Mouse (Mus musculus) large intestine, adult 2 months (tissue): ENCODE data around the gene Fbxo2. TPM values are rescaled to one million over a fixed set of nuclear protein-coding genes. Genes with fewer than 3 reads are reported as not detected.
"Not testable (repeated sequence)": the region's sequence is repeated elsewhere in the genome, so short reads cannot be mapped to it uniquely, and the experiment has no call there.

Experiments
- DNase-seq: peaks from one replicate; pipeline ENCODE4 v3.0.0-alpha.2; 2012; ENCODE audit warnings: low read depth, low spot score
- WGBS: fragments of 180-500 bp; shearing (Covaris S2); methylation state at CpG from one replicate; pipeline ENCODE4 v1.1.7; 2018; 5-methylcytosine and 5-hydroxymethylcytosine counted together
- polyA plus RNA-seq: library from polyadenylated mRNA; depleted of rRNA; stranded (reverse); fragments of >200 nt; gene quantifications from 2 replicates; pipeline ENCODE4 v1.2.3, GENCODE M21; 2012

Gene Fbxo2
- polyA plus RNA-seq, 1 experiment, result 0.88 TPM

GRCm38 (mm10) chr4:148169586-148169985, 9.2 kb downstream of the Fbxo2 start:
- no peak for DNase-seq
- WGBS, result 30% methylated on average over 15 of the region's 15 CpGs

DNA sequence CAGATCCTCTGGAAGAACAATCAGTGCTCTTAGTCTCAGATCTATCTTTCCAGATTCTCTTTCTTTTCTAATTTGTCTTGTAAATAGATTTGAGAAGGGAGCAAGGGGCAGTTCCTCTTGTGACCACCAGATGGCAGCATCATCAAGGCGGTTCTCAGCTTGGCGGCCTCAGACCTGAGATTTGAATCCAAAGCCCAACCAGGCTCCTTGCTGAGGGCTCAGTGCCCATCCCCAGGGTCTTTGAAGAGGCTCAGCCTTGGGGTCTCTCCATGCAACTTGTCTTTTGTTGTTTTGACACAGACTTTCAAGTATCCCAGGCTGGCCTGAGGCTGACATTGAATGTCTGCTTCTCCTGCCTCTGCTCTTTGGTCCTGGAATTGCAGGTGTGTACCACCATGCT, 10.4 kb downstream of the Fbxo2 start:
- 2% methylated on average over 2 of the region's 2 CpGs for WGBS
- no peak for DNase-seq

GRCm38 (mm10) chr4:148171261-148171660, 10.8 kb downstream of the Fbxo2 start:
- WGBS, result 45% methylated on average over 3 of the region's 3 CpGs
- no peak for DNase-seq

DNA sequence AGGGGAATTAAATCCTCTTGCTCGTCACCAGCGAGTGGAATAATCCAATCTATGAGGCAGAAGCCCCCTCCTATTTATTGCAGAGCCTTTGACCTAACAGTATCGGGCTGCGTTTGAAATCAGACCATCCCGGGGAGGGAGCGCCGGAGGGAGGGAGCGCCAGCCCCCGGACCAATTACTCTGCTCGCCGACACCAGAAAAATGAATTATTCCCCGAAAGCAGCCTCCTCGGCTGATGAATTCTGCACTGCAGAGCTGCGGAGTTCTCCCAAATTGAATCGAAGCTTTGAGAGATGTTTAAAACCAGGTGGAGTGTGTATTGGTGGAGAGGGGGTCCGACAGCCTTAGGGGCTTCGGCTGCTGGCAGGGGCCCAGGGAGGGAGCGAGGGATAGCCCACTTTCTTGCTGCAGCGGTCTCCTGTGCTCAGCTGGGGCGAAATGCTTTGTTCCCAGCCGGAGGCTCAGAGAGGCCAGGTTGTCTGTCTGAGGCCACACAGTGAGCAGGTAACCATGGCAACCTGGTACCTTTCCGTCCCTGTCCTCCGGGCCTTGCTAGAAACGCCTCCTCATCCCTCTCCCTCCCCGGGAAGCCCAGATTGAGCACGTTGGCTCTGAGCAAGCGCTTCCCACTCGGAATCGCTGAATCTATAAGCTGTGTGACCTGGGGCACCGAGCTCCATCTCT, 13.5 kb downstream of the Fbxo2 start:
- 6% methylated on average over 30 of the region's 30 CpGs for WGBS
- DNase-seq, result no peak

DNA sequence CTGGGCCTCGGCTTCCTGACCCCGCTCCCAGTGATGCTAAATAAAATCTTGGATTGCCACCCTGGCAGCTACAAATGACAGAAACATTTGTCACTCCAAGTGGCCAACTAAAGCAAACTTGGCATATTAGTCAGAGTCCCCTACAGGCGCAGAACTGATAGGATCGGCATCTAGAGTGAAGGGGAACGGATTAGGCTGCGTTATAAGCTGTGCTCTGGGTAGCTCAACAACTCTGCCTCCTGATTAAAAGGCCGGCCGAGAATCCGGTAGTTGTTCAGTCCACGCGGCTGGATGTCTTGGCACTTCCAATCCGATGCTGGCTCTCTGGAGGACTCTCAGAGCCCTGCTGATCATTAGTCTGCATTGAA, 14.1 kb downstream of the Fbxo2 start:
- DNase-seq, result no peak
- 28% methylated on average over 12 of the region's 12 CpGs for WGBS

- 69% methylated on average over 5 of the region's 6 CpGs for WGBS
These were observed 16.2 kb downstream of the Fbxo2 start for GRCm38 (mm10) chr4:148176603-148177002.

DNA sequence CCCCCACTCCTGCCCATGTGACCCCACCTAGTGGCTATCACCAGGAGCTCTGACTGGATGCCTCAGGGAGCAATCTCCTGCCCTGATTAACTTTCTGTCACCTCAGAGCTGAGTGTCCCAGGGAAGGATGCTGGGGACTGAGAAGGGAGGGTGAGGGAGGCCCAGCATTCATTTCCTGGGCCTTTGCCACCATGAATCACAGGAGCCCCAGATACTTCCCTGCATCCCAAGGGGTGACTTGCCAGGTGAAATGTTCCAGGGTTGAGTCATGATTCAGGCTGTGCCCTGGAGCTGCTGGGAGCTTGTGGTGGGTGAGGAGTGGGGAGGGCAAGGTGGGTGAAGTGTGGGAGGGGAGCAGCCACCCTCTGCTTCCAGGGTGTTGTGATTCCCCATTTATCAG, 17.3 kb downstream of the Fbxo2 start:
- DNase-seq, result no peak

More at GRCm38 (mm10) chr4:148176603-148177002, 16.2 kb downstream of the Fbxo2 start:
- not testable (repeated sequence) for DNase-seq

DNA sequence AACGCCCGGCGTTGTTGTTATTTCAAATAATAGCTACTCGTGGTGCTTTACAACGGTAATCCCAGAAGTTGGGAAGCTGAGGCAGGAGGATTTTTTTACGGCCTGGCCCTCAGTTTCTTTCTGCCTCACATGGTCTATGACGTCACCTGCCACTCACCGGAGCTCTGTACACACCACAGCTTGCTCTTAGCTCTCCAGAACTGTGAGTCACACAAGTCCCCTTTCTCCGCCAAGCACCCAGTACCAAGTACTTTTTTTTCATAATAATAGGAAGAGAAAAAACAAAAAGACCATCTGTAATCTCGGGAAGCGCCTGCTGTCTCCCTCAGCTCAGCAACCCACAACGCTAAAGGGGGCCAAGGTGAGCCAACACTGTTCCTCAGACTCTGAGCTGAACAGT, 21.1 kb downstream of the Fbxo2 start:
- DNase-seq, result no peak
- WGBS, result 84% methylated on average over 12 of the region's 12 CpGs

DNA sequence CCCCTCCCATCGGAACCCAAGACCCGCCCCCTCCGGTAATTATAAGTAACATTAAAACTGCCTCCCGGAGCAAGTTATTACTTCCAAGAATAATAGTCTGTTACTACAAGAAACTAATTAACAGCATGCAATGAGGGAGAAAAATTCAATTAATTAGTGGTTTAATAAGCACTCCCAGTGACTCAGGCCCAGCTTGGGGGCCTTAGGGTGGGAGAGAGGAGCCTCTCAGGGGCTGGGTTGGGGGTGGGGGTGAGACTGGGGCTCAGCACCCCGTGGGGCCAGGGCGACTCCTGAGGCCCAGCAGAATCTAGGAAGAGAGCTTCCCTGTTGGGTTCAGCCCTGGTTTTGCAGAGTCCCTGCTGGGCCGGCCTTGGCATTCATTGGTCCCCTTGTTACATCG, 21.9 kb downstream of the Fbxo2 start:
- 36% methylated on average over 8 of the region's 8 CpGs for WGBS
- no peak for DNase-seq

- 73% methylated on average over 9 of the region's 9 CpGs for WGBS
- DNase-seq, result no peak
These were observed 24.1 kb downstream of the Fbxo2 start for GRCm38 (mm10) chr4:148184564-148184963.

DNA sequence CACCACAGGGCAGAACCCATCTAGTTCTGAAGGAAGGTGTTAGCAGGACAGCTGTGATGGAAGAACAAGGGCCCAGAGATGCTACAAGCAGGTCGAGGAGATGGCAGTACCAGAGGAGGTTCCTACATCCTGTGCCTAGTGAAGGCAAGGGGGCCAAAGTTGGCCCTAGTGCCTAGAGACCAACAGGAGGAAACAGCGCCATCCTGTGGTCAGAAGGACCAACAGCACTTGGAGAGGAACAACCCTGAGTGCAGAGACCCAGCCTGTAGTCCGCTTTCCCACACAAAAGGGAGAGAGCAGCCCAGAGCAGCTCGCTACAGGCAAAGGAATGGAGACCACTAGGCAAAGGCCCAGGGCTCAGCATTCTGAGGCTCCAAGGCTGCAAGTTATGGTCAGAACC, 25.4 kb downstream of the Fbxo2 start:
- DNase-seq, result no peak
- 63% methylated on average over 4 of the region's 4 CpGs for WGBS

DNA sequence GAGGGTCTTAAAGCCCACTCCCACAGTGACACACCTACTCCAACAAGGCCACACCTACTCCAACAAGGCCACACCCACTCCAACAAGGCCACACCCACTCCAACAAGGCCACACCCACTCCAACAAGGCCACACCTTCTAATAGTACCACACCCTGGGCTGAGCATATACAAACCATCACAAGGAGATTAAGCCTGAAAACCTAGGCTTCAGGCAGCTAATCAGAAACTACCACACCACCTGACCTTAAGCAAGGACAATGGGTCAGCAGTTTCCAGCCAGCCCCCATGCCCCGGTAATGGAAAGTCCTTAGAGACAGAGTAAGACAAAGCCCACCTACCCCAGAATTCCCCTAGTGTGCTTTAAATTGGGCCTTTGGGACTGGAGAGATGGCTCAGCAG, 28.3 kb downstream of the Fbxo2 start:
- DNase-seq, result not testable (repeated sequence)
- 82% methylated on average over 1 of the region's 1 CpGs for whole genome bisulfite sequencing

GRCm38 (mm10) chr4:148192707-148193245, 32.4 kb downstream of the Fbxo2 start:
- 27% methylated on average over 11 of the region's 11 CpGs for WGBS
- no peak for DNase-seq

DNA sequence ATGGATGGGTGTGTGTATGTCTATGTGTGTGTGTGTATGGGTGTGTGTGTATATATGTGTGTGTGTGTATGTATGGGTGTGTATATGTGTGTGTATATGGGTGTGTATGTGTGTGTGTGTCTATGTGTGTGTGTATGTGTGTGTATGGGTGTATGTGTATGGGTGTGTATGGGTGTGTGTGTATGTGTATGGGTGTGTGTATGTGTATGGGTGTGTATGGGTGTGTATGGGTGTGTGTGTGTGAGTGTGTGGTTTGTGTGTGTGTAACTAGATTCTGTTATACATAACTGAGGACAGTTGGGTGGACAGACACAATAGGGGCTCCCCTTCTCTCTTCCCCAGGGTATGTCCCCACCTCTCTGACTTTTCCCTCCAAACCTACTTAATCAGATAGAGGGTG, 34.0 kb downstream of the Fbxo2 start:
- no peak for DNase-seq

DNA sequence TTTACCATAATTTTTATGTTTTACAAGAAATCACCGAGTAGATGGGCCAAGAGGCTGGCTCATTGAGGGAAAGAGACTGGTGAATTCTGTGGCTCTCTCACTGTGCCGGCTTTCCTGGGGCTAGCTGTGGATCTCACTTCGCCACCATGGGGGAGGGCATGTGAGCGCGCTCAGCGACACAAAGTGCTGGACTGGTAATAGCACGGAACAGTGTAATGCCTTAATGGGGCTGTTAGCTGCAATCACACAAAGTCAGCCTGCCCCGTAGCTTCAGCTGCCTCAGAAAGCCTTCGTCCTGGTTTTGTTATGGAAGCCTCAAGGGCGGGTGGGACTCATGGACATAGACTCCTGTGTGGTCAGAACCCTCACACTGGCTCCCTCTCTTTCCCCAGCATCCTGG, 38.3 kb downstream of the Fbxo2 start:
- DNase-seq, result no peak
- 39% methylated on average over 10 of the region's 10 CpGs for WGBS

DNA sequence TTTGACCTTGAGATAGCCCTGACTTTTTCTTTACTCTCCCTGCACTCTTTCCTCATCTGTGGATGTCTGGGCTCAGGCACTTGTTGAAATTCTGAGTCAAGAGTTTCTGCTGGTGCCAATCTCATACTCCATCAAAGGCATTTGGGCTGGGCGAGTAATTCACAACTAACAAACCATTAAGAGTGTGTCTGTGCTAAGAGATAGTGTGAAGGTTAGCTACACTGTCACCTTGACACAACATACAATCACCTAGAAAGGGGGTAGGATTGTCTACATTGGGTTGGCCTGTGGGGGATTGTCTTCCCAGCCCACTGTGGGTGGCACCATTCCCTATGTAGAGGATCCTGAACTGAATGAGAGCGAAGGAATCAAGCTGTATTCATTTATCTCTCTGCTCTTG, 43.1 kb downstream of the Fbxo2 start:
- DNase-seq, result no peak
- 85% methylated on average over 2 of the region's 2 CpGs for WGBS

- WGBS, result 69% methylated on average over 15 of the region's 15 CpGs
- DNase-seq, result no peak
These were observed 43.8 kb downstream of the Fbxo2 start for GRCm38 (mm10) chr4:148204061-148204872.

DNA sequence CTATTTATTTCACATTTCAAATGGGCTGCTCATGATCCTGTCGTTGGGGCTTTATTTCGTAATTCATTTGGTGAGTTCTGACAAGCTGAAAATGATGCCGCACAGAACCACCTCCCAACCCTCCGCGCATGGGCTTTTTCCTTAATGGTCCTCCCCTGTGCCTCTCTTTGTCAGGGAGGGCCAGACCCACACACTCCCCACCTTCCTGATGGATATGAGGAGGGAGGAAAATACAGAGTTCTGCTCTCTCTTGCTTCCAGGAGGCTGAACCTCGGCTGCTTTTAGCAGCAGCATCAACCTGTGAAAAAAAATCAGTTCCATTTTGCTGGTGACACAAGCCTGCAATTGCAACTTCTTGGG, 44.4 kb downstream of the Fbxo2 start:
- no peak for DNase-seq
- 63% methylated on average over 6 of the region's 6 CpGs for WGBS

- WGBS, result 43% methylated on average over 5 of the region's 5 CpGs
- DNase-seq, result no peak
These were observed 54.2 kb downstream of the Fbxo2 start for GRCm38 (mm10) chr4:148214460-148215136.

- WGBS, result 22% methylated on average over 11 of the region's 11 CpGs
- no peak for DNase-seq
These were observed 55.0 kb downstream of the Fbxo2 start for GRCm38 (mm10) chr4:148215264-148215900.
